Mouse (Mus musculus) midbrain, postnatal 0 days (tissue): ENCODE measurements around the gene Usp21. TPM values are rescaled to one million over a fixed set of nuclear protein-coding genes. Genes with fewer than 3 reads are reported as not detected.

Source experiments
- ATAC-seq: fragments of 200-750 bp; cut with Nextera tagmentation; 2 replicates; pipeline ENCODE4 v1.8.0; 2017; ENCODE audit warnings: moderate number of reproducible peaks, mild to moderate bottlenecking, moderate TSS enrichment, moderate library complexity; ENCODE audit not compliant: low FRiP score
- DNase-seq: peaks from one replicate; pipeline ENCODE4 v3.0.0-alpha.2; 2015; ENCODE audit warnings: low spot score
- H3K27ac ChIP-seq: fragments of 300-500 bp; sonication (generic); 2 replicates; pipeline ENCODE4 v1.5.1; 2014; ENCODE audit warnings: low read depth, mild to moderate bottlenecking, low read length, mixed read lengths
- H3K27me3 ChIP-seq: fragments of 300-500 bp; sonication (generic); 2 replicates; pipeline ENCODE4 v1.6.1; 2014; ENCODE audit warnings: low read length, control low read depth, mixed read lengths; ENCODE audit not compliant: insufficient read depth
- H3K36me3 ChIP-seq: fragments of 300-500 bp; sonication (generic); 2 replicates; pipeline ENCODE4 v1.6.1; 2014; ENCODE audit warnings: low read length, control low read depth, mixed read lengths; ENCODE audit not compliant: insufficient read depth
- H3K4me1 ChIP-seq: fragments of 300-500 bp; sonication (generic); 2 replicates; pipeline ENCODE4 v1.6.1; 2014; ENCODE audit warnings: mild to moderate bottlenecking, control low read depth, antibody characterized with exemption, low read length, mixed read lengths; ENCODE audit not compliant: insufficient read depth
- H3K4me2 ChIP-seq: fragments of 300-500 bp; sonication (generic); 2 replicates; pipeline ENCODE4 v1.6.1; 2014; ENCODE audit warnings: low read depth, mild to moderate bottlenecking, low read length, mixed read lengths; ENCODE audit not compliant: poor library complexity, severe bottlenecking
- H3K4me3 ChIP-seq: fragments of 300-500 bp; sonication (generic); 2 replicates; pipeline ENCODE4 v1.5.1; 2014; ENCODE audit warnings: low read depth, mild to moderate bottlenecking, low read length, moderate library complexity
- H3K9ac ChIP-seq: fragments of 300-500 bp; sonication (generic); replicated peaks from 2 replicates; pipeline ENCODE4 v1.6.1; 2014; ENCODE audit warnings: mild to moderate bottlenecking, low read length, moderate library complexity, mixed read lengths; ENCODE audit not compliant: poor library complexity, severe bottlenecking
- H3K9me3 ChIP-seq: fragments of 300-500 bp; sonication (generic); 2 replicates; pipeline ENCODE4 v1.6.1; 2016; ENCODE audit warnings: low read length, control low read depth
- CTCF ChIP-seq: IDR thresholded peaks from 2 replicates; pipeline ENCODE4 v1.5.1; 2016; ENCODE audit warnings: antibody characterized with exemption, mild to moderate bottlenecking
- WGBS: fragments of 180-500 bp; shearing (Covaris S2); extraction: QIAGEN DNeasy Blood & Tissue Kit; methylation state at CpG from one replicate; pipeline ENCODE4 v1.1.7; 2014; 5-methylcytosine and 5-hydroxymethylcytosine counted together
- polyA plus RNA-seq: library from polyadenylated mRNA; unstranded; fragments of >200 nt; fragmentation: Nextera tagmentation; extraction: Ambion mirVana; gene quantifications from 2 replicates; pipeline ENCODE4 v1.2.1, GENCODE M21; 2015
- total RNA-seq: library from RNA; depleted of rRNA; stranded (reverse); fragments of >200 nt; gene quantifications from 2 replicates; pipeline ENCODE4 v1.2.3, GENCODE M21; 2014

Gene Usp21
- total and polyA plus RNA-seq, 2 experiments from 2014 or later: 65.9 to 82.6 TPM

- Histone ChIP-seq H3K4me1 (peaks cover 3% of the 10 kb centered on the region), H3K27me3 (no peaks in the 10 kb centered on the region), H3K9me3 (no peaks in the 10 kb centered on the region), H3K9ac (peak overlapping the region; percentile 37; the same call in 1 of the 2 replicates), H3K4me3 (peak overlapping the region; percentile 60), H3K27ac (peak overlapping the region; percentile 66), H3K4me2 (peak overlapping the region; percentile 68), H3K36me3 (peaks cover 47% of the 10 kb centered on the region)
- peak; percentile 75 for DNase-seq
- TF ChIP-seq CTCF: peak; percentile 71
- WGBS: 0% methylated on average over 10 of the region's 10 CpGs
- ATAC-seq: peak; percentile 41
These were observed 6.3 kb downstream of the Usp21 start for GRCm38 (mm10) chr1:171281528-171281923.

- H3K27ac ChIP-seq: peak within 1 kb of the TSS; percentile 66
- H3K27me3 ChIP-seq: no peaks in the 10 kb centered on the region
- DNase-seq (peak; percentile 99), ATAC-seq (peak; percentile 97)
- H3K4me2 ChIP-seq: peak within 1 kb of the TSS; percentile 88
- H3K9me3 ChIP-seq: no peaks in the 10 kb centered on the region
- WGBS: 0% methylated on average over 26 of the region's 26 CpGs
- H3K4me1 ChIP-seq: peaks cover 3% of the 10 kb centered on the region
- no peak for TF ChIP-seq CTCF
- H3K9ac ChIP-seq: peak within 1 kb of the TSS; percentile 63
- peaks cover 50% of the 10 kb centered on the region for H3K36me3 ChIP-seq
- peak within 1 kb of the TSS; percentile 60 for H3K4me3 ChIP-seq
These were observed 6.8 kb downstream of the Usp21 start, which contains the start of gene Ppox for GRCm38 (mm10) chr1:171280916-171281527. Gene Ppox, minus strand, starts transcription at chr1:171281186.

GRCm38 (mm10) chr1:171280250-171280915, 7.4 kb downstream of the Usp21 start:
- no peaks in the 10 kb centered on the region for H3K27me3 ChIP-seq
- H3K4me3 ChIP-seq: peak overlapping the region; percentile 60
- peak; percentile 29; the same call in 1 of the 2 replicates for ATAC-seq
- no peak for DNase-seq
- H3K4me2 ChIP-seq: peak overlapping the region; percentile 88
- no peak for TF ChIP-seq CTCF
- H3K9ac ChIP-seq: peak overlapping the region; percentile 63
- H3K9me3 ChIP-seq: no peaks in the 10 kb centered on the region
- peaks cover 3% of the 10 kb centered on the region for H3K4me1 ChIP-seq
- WGBS: 1% methylated on average over 25 of the region's 25 CpGs
- H3K27ac ChIP-seq: no peak overlapping the region
- peaks cover 51% of the 10 kb centered on the region for H3K36me3 ChIP-seq

GRCm38 (mm10) chr1:171279721-171280120, 8.1 kb downstream of the Usp21 start:
- Histone ChIP-seq H3K4me3 (peak overlapping the region; percentile 60; the same call in 1 of the 2 replicates), H3K9me3 (no peaks in the 10 kb centered on the region), H3K27ac (no peak overlapping the region), H3K9ac (peak overlapping the region; percentile 63), H3K36me3 (peaks cover 50% of the 10 kb centered on the region), H3K4me1 (peaks cover 3% of the 10 kb centered on the region; the same call in 1 of the 2 replicates), H3K4me2 (peak overlapping the region; percentile 88), H3K27me3 (no peaks in the 10 kb centered on the region)
- DNase-seq (no peak), ATAC-seq (no peak)
- WGBS: 66% methylated on average over 5 of the region's 5 CpGs
- no peak for TF ChIP-seq CTCF

- ATAC-seq (no peak), DNase-seq (no peak)
- no peak for TF ChIP-seq CTCF
- peaks cover 51% of the 10 kb centered on the region for H3K36me3 ChIP-seq
- no peak overlapping the region for H3K9ac ChIP-seq
- H3K4me2 ChIP-seq: no peak overlapping the region
- WGBS: 88% methylated on average over 14 of the region's 14 CpGs
- H3K9me3 ChIP-seq: no peaks in the 10 kb centered on the region
- H3K27me3 ChIP-seq: no peaks in the 10 kb centered on the region
- peaks cover 3% of the 10 kb centered on the region; the same call in 1 of the 2 replicates for H3K4me1 ChIP-seq
- no peak overlapping the region for H3K27ac ChIP-seq
- no peak overlapping the region for H3K4me3 ChIP-seq
These were observed 8.6 kb downstream of the Usp21 start for GRCm38 (mm10) chr1:171279012-171279705.
